Mouse (Mus musculus) testis, adult 2 months (tissue): ENCODE data around the gene Fbxo28. TPM values are rescaled to one million over a fixed set of nuclear protein-coding genes. Genes with fewer than 3 reads are reported as not detected.
A peak's percentile ranks its signal among the peaks of the same experiment; 100 is the strongest.

Experiments used
- H3K27ac ChIP-seq: fragments of 200-500 bp; 2 replicates; pipeline ENCODE4 v1.5.1; 2012; ENCODE audit warnings: low read depth, low read length; ENCODE audit not compliant: control insufficient read depth, insufficient read depth
- H3K27me3 ChIP-seq: fragments of 200-500 bp; 2 replicates; pipeline ENCODE4 v1.6.1; 2012; ENCODE audit warnings: mild to moderate bottlenecking, low read length, moderate library complexity; ENCODE audit not compliant: control insufficient read depth, insufficient read depth
- H3K36me3 ChIP-seq: fragments of 200-500 bp; 2 replicates; pipeline ENCODE4 v1.6.1; 2012; ENCODE audit warnings: mild to moderate bottlenecking, low read length; ENCODE audit not compliant: control insufficient read depth, insufficient read depth
- H3K4me1 ChIP-seq: fragments of 200-500 bp; 2 replicates; pipeline ENCODE4 v1.6.1; 2012; ENCODE audit warnings: low read length; ENCODE audit not compliant: control insufficient read depth, insufficient read depth
- H3K4me3 ChIP-seq: fragments of 200-500 bp; 2 replicates; pipeline ENCODE4 v1.5.1; 2012; ENCODE audit warnings: low read depth, mild to moderate bottlenecking, low read length, moderate library complexity, mixed read lengths; ENCODE audit not compliant: control insufficient read depth
- CTCF ChIP-seq: fragments of 200-500 bp; IDR thresholded peaks from 2 replicates; pipeline ENCODE4 v1.5.1; 2012; ENCODE audit warnings: low read depth, mild to moderate bottlenecking, inconsistent platforms, low read length, moderate library complexity; ENCODE audit not compliant: control insufficient read depth, insufficient read depth, insufficient replicate concordance
- POLR2A ChIP-seq: fragments of 200-500 bp; IDR thresholded peaks from 2 replicates; pipeline ENCODE4 v1.6.1; 2012; ENCODE audit warnings: low read depth, mild to moderate bottlenecking, inconsistent platforms, low read length, moderate library complexity; ENCODE audit not compliant: control insufficient read depth
- polyA plus RNA-seq: library from polyadenylated mRNA; depleted of rRNA; stranded (reverse); fragments of >200 nt; gene quantifications from 2 replicates; pipeline ENCODE4 v1.2.3, GENCODE M21; 2012; rRNA removed

Gene Fbxo28
- polyA plus RNA-seq, 1 experiment: 7.9 TPM

DNA sequence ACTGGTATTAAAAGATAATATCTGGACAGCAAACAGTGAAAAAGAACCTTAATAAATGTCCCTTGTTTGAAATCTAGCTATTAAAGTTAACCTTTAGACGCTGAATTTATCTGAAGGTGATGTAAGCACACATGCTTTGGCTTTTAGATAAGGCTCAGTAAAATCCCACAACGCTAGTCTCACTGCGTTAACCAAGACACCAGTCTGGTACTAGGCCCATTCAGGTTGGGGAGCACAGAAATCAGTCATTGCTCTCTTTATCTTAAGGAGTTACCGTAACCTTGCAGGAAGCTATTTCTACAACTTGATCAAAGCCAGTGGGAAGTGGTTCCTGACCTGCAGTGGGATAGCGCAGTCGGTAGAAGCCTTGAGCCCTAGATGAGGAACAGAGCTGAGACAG is 66.3 kb downstream of the Fbxo28 start:
- H3K36me3 ChIP-seq: peaks cover 2% of the 10 kb centered on the region
- TF ChIP-seq CTCF: no peak
- TF ChIP-seq POLR2A: no peak
- H3K27me3 ChIP-seq: no peaks in the 10 kb centered on the region
- H3K4me1 ChIP-seq: peaks cover 2% of the 10 kb centered on the region; the same call in 1 of the 2 replicates
- H3K4me3 ChIP-seq: no peak overlapping the region
- H3K27ac ChIP-seq: no peak overlapping the region

DNA sequence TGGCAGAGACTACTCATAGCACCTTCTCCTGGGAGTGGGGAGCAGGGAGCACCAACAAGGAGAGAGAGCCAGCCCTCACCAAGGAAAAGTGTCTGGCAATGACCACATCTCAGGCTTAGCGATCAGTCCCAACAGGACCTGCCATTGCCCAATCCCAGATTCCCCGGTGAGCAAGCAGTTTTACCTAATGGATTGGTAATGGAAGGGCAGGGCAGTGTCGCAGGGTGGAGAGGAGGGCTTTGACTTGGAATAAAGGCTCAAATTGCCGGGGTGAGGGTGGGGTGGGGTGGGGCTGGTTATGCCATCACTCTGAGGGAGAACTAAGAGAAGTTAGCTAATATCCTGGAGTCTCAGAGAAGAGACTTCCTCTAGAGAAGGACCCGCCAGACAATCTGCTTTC is 69.8 kb downstream of the Fbxo28 start:
- H3K36me3 ChIP-seq: peaks cover under 1% of the 10 kb centered on the region
- H3K4me3 ChIP-seq: peak overlapping the region; percentile 83

DNA sequence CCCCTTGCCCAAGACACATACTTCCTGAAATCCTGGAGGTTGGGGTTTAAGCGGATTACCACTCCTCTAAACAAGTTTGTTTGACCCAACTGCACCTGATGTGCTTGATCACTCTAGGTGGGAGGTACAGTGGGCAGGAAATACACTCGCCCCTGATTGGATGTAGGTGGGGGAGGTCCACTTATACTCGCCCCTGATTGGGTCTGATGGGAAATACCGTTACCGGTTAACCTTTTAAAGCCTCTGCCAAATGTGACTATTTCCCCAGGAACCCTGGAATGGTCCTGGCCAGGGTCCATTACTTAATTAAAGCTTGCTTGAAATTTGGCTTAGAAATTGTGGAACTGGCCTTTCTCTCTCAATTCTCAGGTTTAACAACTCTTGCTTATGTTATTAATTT is 70.3 kb downstream of the Fbxo28 start:
- Histone ChIP-seq H3K27me3 (no peaks in the 10 kb centered on the region), H3K4me3 (peak overlapping the region; percentile 83), H3K36me3 (no peaks in the 10 kb centered on the region), H3K27ac (peak overlapping the region; percentile 92), H3K4me1 (peaks cover 2% of the 10 kb centered on the region; the same call in 1 of the 2 replicates)
- TF ChIP-seq POLR2A (no peak; the same call in 1 of the 2 replicates), CTCF (no peak)

More for the DNA sequence above, 69.8 kb downstream of the Fbxo28 start:
- peak overlapping the region; percentile 92 for H3K27ac ChIP-seq
- no peak for TF ChIP-seq POLR2A
- no peak for TF ChIP-seq CTCF
- H3K4me1 ChIP-seq: peaks cover 2% of the 10 kb centered on the region; the same call in 1 of the 2 replicates
- H3K27me3 ChIP-seq: no peaks in the 10 kb centered on the region

DNA sequence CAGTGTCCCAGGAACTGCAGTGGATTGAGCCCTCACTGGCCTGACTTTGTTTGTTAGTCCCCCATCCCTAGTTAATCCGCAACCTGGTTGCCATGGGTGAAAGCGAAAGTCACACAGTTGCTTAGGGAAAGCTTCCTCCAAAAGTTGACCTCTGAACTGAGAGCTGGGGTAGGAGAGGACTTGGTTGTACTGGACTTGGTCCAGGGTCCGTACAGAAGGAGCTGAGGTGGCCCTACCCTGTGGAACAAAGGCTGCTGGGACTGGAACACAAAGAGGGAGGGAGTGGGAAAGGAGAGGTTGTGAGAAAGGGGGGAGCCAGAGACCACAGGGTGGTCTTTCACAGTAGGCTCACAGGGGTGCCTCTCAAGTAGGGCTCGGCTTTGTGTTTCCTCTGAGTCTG is 73.1 kb downstream of the Fbxo28 start:
- H3K27ac ChIP-seq: no peak overlapping the region
- H3K4me3 ChIP-seq: no peak overlapping the region
- no peaks in the 10 kb centered on the region for H3K27me3 ChIP-seq
- peaks cover 2% of the 10 kb centered on the region; the same call in 1 of the 2 replicates for H3K4me1 ChIP-seq
- no peak for TF ChIP-seq CTCF
- TF ChIP-seq POLR2A: no peak
- H3K36me3 ChIP-seq: no peaks in the 10 kb centered on the region

DNA sequence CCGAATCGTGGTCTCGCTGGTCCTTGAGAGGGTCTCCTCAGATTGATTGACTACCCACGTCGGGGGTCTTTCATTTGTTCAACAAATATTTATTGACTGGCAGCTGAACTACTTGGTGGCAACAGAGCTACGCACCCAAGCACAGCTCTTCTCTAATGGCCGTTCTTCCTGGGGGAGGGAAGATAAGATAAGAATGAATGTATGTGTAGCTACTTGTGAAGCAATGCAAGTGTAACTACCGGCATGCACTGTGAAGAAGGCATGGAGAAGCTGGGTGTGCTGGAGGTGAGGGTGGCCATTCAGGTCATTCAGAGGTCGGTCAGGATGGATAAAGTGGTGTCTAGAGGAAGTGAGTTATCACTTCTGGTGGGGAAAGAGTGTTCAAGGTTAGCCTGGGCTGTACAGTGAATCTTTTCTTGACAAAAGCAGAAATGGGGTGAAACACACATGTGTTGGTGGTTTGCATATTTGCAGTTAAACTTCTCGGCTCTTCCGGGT is 75.4 kb downstream of the Fbxo28 start:
- H3K36me3 ChIP-seq: no peaks in the 10 kb centered on the region
- H3K4me1 ChIP-seq: no peaks in the 10 kb centered on the region
- TF ChIP-seq CTCF (no peak), POLR2A (no peak)

More for the DNA sequence above, 75.4 kb downstream of the Fbxo28 start:
- Histone ChIP-seq H3K27me3 (no peaks in the 10 kb centered on the region), H3K4me3 (no peak overlapping the region), H3K27ac (no peak overlapping the region)

Other genes with a start within 250 kb of the Fbxo28 start
- 96.3 and 98.7 TPM in 2 replicates for gene Srp9, start 216.9 kb downstream of the Fbxo28 start, polyA plus RNA-seq
- not detected in 2 replicates for gene Vmn1r1, start 177.1 kb downstream of the Fbxo28 start, polyA plus RNA-seq
- 10.6 and 10.9 TPM in 2 replicates for gene Degs1, start 58.8 kb downstream of the Fbxo28 start, polyA plus RNA-seq
- gene Trp53bp2, start 67.5 kb upstream of the Fbxo28 start, polyA plus RNA-seq: 4.5 and 4.6 TPM in 2 replicates
- 2.4 and 2.8 TPM in 2 replicates for gene Capn2, start 176.0 kb upstream of the Fbxo28 start, polyA plus RNA-seq
- gene Capn8, start 223.4 kb upstream of the Fbxo28 start, polyA plus RNA-seq: 1.4 and 1.5 TPM in 2 replicates